Mouse (Mus musculus) E14TG2a.4 (cell line): Measurements from ENCODE around the gene Slc25a19.

Experiments
- CTCF ChIP-seq: conservative IDR thresholded peaks from 2 replicates; pipeline ENCODE4 v1.5.1; 2014; ENCODE audit warnings: low read length
- NANOG ChIP-seq: IDR thresholded peaks from 2 replicates; pipeline ENCODE4 v1.6.1; 2014; ENCODE audit warnings: borderline replicate concordance, low read length, mixed read lengths

DNA sequence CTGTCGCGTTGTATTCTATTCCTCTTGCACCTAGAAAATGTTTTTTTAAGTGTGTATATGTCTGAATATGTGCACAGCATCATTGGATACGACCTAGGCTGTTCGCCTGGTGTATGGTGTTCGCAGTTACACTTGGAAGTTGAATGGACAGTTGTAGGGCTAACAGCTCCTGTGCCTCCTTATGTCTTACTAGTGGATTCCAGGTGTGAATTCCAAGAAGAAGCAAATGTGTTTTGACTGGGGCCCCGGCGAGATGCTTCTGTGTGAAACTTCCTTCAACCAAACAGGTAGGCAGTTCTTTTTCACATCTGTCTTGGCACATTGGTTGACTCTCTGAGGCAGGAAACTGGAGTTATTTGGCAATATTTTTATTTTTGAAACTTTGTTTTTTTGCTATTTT lies 63.1 kb downstream of the Slc25a19 start:
- TF ChIP-seq CTCF (no peak), NANOG (no peak)
